Mouse (Mus musculus) heart, embryonic 14.5 days (tissue): Measurements from ENCODE around the gene Me3. TPM values are rescaled to one million over a fixed set of nuclear protein-coding genes. Genes with fewer than 3 reads are reported as not detected.

Experiments
- ATAC-seq: fragments of 200-750 bp; cut with Nextera tagmentation; 2 replicates; pipeline ENCODE4 v1.8.0; 2017; ENCODE audit warnings: low read depth, moderate TSS enrichment; ENCODE audit not compliant: insufficient number of reproducible peaks, insufficient read depth, low FRiP score
- H3K27ac ChIP-seq, 2 experiments: fragments of 200-500 bp in 1 of 2; fragments of 300-500 bp in 1 of 2; sonication (generic) in 1 of 2; replicated peaks in 1 of 2; 2 replicates each; pipeline ENCODE4 v1.5.1; 2012 to 2014; ENCODE audit warnings: low read depth in 2 of 2, low read length in 2 of 2, control low read depth in 1 of 2, mild to moderate bottlenecking in 1 of 2, mixed read lengths in 1 of 2; ENCODE audit not compliant: control insufficient read depth in 1 of 2, insufficient read depth in 1 of 2
- H3K27me3 ChIP-seq: fragments of 300-500 bp; sonication (generic); 2 replicates; pipeline ENCODE4 v1.6.1; 2014; ENCODE audit warnings: mild to moderate bottlenecking, low read length, control low read depth; ENCODE audit not compliant: control insufficient read depth, insufficient read depth
- H3K36me3 ChIP-seq: fragments of 300-500 bp; sonication (generic); 2 replicates; pipeline ENCODE4 v1.6.1; 2014; ENCODE audit warnings: mild to moderate bottlenecking, control low read depth, low read length, mixed read lengths; ENCODE audit not compliant: control insufficient read depth, insufficient read depth
- H3K4me1 ChIP-seq, 2 experiments: fragments of 200-500 bp in 1 of 2; fragments of 300-500 bp in 1 of 2; sonication (generic) in 1 of 2; 2 replicates each; pipeline ENCODE4 v1.6.1; 2012 to 2014; ENCODE audit warnings: low read length in 2 of 2, control low read depth in 1 of 2, mixed read lengths in 1 of 2; ENCODE audit not compliant: control insufficient read depth in 2 of 2, insufficient read depth in 2 of 2
- H3K4me2 ChIP-seq: fragments of 300-500 bp; sonication (generic); 2 replicates; pipeline ENCODE4 v1.6.1; 2014; ENCODE audit warnings: mild to moderate bottlenecking, low read length
- H3K4me3 ChIP-seq, 2 experiments: fragments of 200-500 bp in 1 of 2; fragments of 300-500 bp in 1 of 2; sonication (generic) in 1 of 2; 2 replicates each; pipeline ENCODE4 v1.5.1; 2012 to 2014; ENCODE audit warnings: low read length in 2 of 2, mild to moderate bottlenecking in 2 of 2, control low read depth in 1 of 2, low read depth in 1 of 2, moderate library complexity in 1 of 2; ENCODE audit not compliant: control insufficient read depth in 1 of 2, insufficient read depth in 1 of 2
- H3K9ac ChIP-seq: fragments of 300-500 bp; sonication (generic); 2 replicates; pipeline ENCODE4 v1.6.1; 2014; ENCODE audit warnings: mild to moderate bottlenecking, low read length
- H3K9me3 ChIP-seq: fragments of 300-500 bp; sonication (generic); 2 replicates; pipeline ENCODE4 v1.6.1; 2016; ENCODE audit warnings: low read length, control low read depth; ENCODE audit not compliant: control insufficient read depth
- WGBS: fragments of 180-500 bp; shearing (Covaris S2); extraction: QIAGEN DNeasy Blood & Tissue Kit; methylation state at CpG from one replicate; pipeline ENCODE4 v1.1.7; 2014; 5-methylcytosine and 5-hydroxymethylcytosine counted together
- polyA plus RNA-seq: library from polyadenylated mRNA; unstranded; fragments of >200 nt; fragmentation: Nextera tagmentation; extraction: Ambion mirVana; gene quantifications from 2 replicates; pipeline ENCODE4 v1.2.1, GENCODE M21; 2014

Gene Me3
- polyA plus RNA-seq: 6.5 and 6.7 TPM in 2 replicates

DNA sequence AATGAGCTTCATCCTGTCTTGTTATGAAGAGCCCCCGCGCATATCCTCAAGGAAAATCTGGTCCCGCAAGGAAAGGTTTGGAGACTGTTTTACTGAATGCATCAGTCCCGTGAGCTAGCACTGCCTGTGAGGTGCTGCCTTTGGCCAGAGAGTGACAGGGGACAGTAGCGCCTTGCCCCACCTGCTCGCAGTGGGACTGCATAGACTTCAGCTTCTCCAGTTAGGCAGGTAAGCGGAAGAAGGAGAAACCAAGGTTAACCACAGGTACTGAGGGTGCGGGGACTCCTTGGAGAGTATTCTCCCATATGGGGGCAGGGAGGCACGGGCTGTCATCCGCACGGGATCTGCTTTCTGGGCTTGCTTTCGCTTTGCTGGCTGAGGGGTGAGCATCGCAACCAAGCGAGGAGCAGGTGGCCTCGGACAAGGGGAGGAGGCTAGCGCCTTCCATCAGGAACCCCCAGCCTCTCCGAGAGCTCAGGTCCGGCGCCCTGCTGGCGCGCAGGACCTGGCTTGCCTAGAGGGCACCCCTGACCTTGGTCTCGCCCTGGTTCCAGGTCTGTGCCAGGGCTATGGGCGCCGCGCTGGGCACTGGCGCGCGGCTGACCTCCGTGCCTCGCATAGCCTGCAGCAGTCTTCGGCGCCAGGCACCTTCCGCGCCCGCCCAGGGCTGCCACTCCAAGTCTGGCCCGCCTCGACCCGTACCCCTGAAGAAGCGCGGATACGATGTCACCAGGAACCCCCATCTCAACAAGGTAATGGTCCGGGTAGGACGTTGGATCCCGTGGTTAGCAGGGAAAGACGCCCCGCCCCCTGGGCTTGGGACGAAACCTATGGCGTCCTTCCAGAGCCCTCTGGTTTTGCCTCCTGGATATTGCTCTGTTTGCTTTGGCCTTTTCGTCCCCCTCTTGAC, at the start of gene Me3:
TSS of gene Me3 (plus strand) at position 51 of the 910 bp plus-strand sequence.
- Histone ChIP-seq H3K9ac (peak within 1 kb of the TSS; percentile 83), H3K27ac (peak within 1 kb of the TSS in 1 of 2 experiments; percentile 47; a peak in 1 of 4 replicates), H3K4me1 (peaks cover 4 to 14% of the 10 kb centered on the region in 2 experiments; a peak in 3 of 4 replicates), H3K4me3 (peak within 1 kb of the TSS; percentile 68 to 76), H3K4me2 (peak within 1 kb of the TSS; percentile 98), H3K27me3 (no peaks in the 10 kb centered on the region; the same call in 1 of the 2 replicates), H3K36me3 (no peaks in the 10 kb centered on the region), H3K9me3 (no peaks in the 10 kb centered on the region)
- peak; percentile 67; the same call in 1 of the 2 replicates for ATAC-seq
- 7% methylated on average over 49 of the region's 49 CpGs for WGBS

DNA sequence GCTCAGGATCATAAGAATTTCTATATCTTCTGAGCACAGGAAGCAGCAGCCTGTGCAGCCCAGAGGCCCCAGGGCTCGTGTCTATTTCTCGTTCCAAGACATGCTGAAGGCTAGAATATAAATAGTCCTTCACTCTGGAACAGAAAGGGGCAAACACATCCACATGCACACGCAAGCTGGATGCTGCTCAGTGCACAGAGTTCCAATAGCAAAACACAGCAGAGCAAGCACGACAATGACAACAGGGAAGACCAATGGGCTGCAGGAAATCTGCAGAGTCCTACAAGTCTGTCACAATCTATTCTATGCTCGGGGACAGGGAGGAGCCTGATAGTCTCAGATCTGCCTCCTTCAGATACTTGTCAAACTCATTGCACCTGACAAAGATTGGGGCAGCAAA, 42.2 kb upstream of the Me3 start:
- 27% methylated on average over 5 of the region's 5 CpGs for WGBS
- no peak overlapping the region for H3K4me3 ChIP-seq
- no peak for ATAC-seq

DNA sequence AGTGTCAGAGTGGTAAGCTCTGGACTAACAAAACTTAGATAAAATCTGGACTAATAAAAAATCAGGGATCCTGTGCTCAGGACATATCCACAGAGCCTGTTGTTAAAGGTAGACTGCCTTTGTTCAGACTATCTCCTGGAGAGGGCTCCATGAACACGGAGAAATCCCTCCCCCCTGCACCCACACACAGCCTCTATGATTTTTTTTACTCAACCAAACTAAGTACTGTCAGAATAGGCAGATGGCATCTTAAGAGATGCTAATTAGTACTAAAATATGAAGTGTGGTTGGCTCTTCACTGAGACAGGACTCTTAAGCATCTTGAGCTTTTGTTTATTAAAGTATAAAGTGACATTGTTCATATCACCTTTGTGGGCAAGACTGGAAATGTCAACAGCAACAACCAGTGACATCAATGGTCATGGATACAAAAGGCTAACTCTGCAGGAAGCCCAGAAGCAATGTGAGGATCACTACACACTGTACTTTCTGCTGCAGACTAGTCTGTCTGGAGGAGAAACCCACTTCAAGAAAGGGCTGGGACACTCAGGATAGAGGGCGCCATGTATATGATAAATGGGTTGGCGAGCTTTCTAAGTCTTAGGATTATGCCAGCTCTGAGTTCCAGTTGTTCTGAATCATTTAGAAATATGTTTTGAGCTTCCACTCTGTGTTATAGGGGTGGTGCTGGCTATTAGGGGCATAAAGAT, 41.5 kb upstream of the Me3 start:
- H3K27ac ChIP-seq: no peak overlapping the region
- 72% methylated on average over 3 of the region's 3 CpGs for WGBS

More for the DNA sequence above, 42.2 kb upstream of the Me3 start:
- Histone ChIP-seq H3K9me3 (no peaks in the 10 kb centered on the region), H3K4me1 (peaks cover 2 to 5% of the 10 kb centered on the region in 2 experiments; a peak in 1 of 4 replicates), H3K4me2 (no peak overlapping the region), H3K27me3 (no peaks in the 10 kb centered on the region), H3K36me3 (no peaks in the 10 kb centered on the region), H3K9ac (no peak overlapping the region), H3K27ac (no peak overlapping the region)

DNA sequence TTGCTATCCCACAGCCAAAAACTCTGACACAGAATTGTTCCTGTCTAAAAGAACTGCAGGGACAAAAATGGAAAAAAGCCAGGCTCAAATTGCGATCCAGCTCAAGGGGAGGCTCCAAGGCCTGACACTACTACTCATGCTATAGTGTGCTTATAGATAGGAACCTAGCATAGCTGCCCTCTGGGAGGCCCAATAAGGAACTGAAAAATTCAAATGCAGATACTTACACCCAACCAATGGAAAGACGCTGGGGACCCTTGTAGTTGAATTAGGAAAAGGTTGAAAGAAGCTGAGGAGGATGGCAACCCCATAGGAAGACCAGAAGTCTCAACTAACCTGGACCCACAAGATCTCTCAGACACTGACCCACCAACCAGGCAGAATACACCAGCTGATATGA, 36.4 kb upstream of the Me3 start:
- ATAC-seq: no peak
- no peak overlapping the region for H3K9ac ChIP-seq
- H3K4me2 ChIP-seq: no peak overlapping the region
- no peaks in the 10 kb centered on the region for H3K9me3 ChIP-seq
- H3K4me1 ChIP-seq: peaks cover 4 to 6% of the 10 kb centered on the region in 2 experiments; a peak in 3 of 4 replicates
- no peaks in the 10 kb centered on the region for H3K36me3 ChIP-seq
- WGBS: 77% methylated on average over 2 of the region's 2 CpGs
- no peak overlapping the region for H3K27ac ChIP-seq
- H3K4me3 ChIP-seq: no peak overlapping the region
- H3K27me3 ChIP-seq: no peaks in the 10 kb centered on the region

More for the DNA sequence above, 41.5 kb upstream of the Me3 start:
- no peak for ATAC-seq
- Histone ChIP-seq H3K4me1 (peaks cover 2 to 5% of the 10 kb centered on the region in 2 experiments; a peak in 1 of 4 replicates), H3K27me3 (no peaks in the 10 kb centered on the region), H3K4me2 (no peak overlapping the region), H3K36me3 (no peaks in the 10 kb centered on the region), H3K4me3 (no peak overlapping the region), H3K9ac (no peak overlapping the region), H3K9me3 (no peaks in the 10 kb centered on the region)

DNA sequence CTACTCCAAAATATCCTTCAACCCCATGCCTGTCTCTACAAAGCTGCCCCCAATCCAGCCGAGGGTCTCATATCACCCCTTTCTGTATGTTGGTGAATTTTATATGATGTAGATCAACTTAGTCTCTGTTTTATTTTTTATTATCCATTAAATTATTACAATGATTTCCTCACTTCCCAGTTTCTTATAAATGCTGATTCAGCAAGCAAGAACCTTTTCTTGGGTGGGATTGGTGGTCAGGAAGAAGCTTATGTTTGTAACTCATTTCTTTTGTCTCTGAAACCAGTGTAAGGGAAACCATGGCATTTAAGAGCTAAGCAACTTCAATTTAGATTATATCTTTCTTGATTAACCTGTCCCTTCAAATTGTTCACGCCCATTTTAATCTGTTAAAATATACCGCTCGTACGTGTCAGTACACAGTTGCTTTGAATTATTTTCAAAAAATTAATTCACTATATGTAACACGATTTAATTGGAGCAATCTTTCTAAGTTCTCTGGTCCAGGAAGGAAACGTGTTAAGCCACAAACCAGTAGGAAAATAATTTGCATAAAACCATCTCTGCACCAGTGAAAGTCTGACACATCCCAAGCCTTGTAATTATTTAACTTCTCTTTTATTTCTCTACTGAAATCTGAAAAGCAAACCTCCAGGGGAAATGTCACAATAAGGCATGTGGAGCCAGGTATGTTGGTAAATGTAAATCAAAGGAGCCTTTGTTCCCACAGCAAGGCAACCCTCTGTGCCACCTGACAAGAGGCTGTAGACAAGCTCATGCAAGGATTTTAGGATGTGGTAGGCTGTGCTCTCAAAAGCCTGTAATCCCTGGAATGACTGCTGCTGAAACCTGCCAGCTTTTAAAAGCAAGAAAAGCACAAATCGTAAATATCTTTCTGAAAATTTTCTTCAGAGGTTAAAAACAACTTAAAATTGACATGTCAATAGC, 26.3 kb upstream of the Me3 start:
- WGBS: 82% methylated on average over 8 of the region's 8 CpGs
- Histone ChIP-seq H3K27me3 (no peaks in the 10 kb centered on the region), H3K4me2 (no peak overlapping the region), H3K4me3 (no peak overlapping the region), H3K9me3 (no peaks in the 10 kb centered on the region), H3K27ac (no peak overlapping the region), H3K4me1 (no peaks in the 10 kb centered on the region), H3K36me3 (no peaks in the 10 kb centered on the region), H3K9ac (no peak overlapping the region)
- no peak for ATAC-seq

DNA sequence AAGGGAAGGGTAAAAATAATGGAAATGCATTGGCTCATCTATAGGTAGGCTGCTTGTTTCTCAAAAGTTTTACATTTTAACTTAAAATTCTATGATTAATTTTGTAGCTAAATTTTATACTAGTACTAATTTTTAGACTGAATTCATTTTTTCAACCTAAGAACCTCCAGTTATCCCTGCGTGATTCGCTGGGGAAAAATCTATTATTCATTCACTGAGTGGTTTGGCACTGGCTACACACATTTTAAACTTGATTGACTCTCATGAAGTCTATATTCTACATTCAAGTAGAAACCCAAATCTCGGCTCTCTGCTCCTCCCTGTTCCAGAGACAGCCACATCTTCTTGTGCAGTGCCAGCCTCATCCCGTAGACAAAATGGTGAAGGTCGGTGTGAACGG, 24.9 kb upstream of the Me3 start:
- 93% methylated on average over 6 of the region's 6 CpGs for WGBS
- Histone ChIP-seq H3K27me3 (no peaks in the 10 kb centered on the region), H3K27ac (no peak overlapping the region), H3K4me1 (no peaks in the 10 kb centered on the region), H3K9me3 (no peaks in the 10 kb centered on the region), H3K4me2 (no peak overlapping the region), H3K9ac (no peak overlapping the region), H3K4me3 (no peak overlapping the region), H3K36me3 (no peaks in the 10 kb centered on the region)
- no peak for ATAC-seq

DNA sequence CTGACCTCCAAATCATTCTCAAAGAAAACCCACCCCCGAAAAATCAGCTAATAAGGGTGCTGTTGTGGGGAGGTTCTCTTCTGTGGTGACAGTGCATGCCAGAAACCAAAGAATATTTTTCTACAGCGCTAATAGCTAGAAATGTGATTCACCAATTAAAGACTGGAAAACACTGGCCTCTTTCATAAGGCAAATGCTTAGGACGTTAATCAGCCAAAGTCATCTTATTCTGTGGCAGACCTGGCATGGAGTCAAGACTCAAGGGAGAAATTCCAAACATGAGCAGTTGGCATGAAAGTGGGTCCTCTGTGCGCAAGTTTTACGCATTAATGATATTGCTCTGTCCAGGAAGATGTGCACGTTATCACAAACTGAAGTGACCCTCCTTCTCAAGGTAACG, 21.0 kb upstream of the Me3 start:
- Histone ChIP-seq H3K27ac (no peak overlapping the region), H3K4me2 (no peak overlapping the region), H3K9me3 (no peaks in the 10 kb centered on the region), H3K27me3 (no peaks in the 10 kb centered on the region), H3K9ac (no peak overlapping the region), H3K36me3 (no peaks in the 10 kb centered on the region), H3K4me3 (no peak overlapping the region), H3K4me1 (no peaks in the 10 kb centered on the region)
- 83% methylated on average over 7 of the region's 7 CpGs for WGBS
- no peak for ATAC-seq
